Mouse (Mus musculus): ENCODE results near the gene Fam168b.

Gene Fam168b

GRCm38 (mm10) chr1:34851562-34851961 lies 8.7 kb upstream of the Fam168b start:
- peak; percentile 39 for DNase-seq (ENCODE audit: low read depth, low spot score)

GRCm38 (mm10) chr1:34850343-34851136 lies 7.7 kb upstream of the Fam168b start:
- peak; percentile 24 for DNase-seq (ENCODE audit: low read depth, low spot score)

- DNase-seq (ENCODE audit: low read depth, low spot score): peak; percentile 90
Observed at GRCm38 (mm10) chr1:34849745-34850342, 7.0 kb upstream of the Fam168b start, which contains the start of gene Plekhb2. TSS of gene Plekhb2 (plus strand) at chr1:34849976.

GRCm38 (mm10) chr1:34847070-34847469 lies 4.2 kb upstream of the Fam168b start:
- DNase-seq (ENCODE audit: low read depth, low spot score): no peak

- peak; percentile 77 for DNase-seq (ENCODE audit: low read depth, low spot score)
Observed at GRCm38 (mm10) chr1:34842389-34842861, 440 bp downstream of the Fam168b start.

- DNase-seq (ENCODE audit: low read depth, low spot score): no peak
Observed at GRCm38 (mm10) chr1:34841709-34842388, 1.0 kb downstream of the Fam168b start.

- DNase-seq (ENCODE audit: low read depth, low spot score): no peak
Observed at GRCm38 (mm10) chr1:34839241-34839640, 3.6 kb downstream of the Fam168b start.

GRCm38 (mm10) chr1:34837951-34838689 lies 4.7 kb downstream of the Fam168b start:
- DNase-seq (ENCODE audit: low read depth, low spot score): peak; percentile 65

GRCm38 (mm10) chr1:34834904-34835303 lies 8.0 kb downstream of the Fam168b start:
- no peak for DNase-seq (ENCODE audit: low read depth, low spot score)

GRCm38 (mm10) chr1:34831381-34831780 lies 11.5 kb downstream of the Fam168b start:
- DNase-seq (ENCODE audit: low read depth, low spot score): no peak

- DNase-seq (ENCODE audit: low read depth, low spot score): no peak
Observed at GRCm38 (mm10) chr1:34830934-34831333, 11.9 kb downstream of the Fam168b start.

- no peak for DNase-seq (ENCODE audit: low read depth, low spot score)
Observed at GRCm38 (mm10) chr1:34828528-34829294, 14.2 kb downstream of the Fam168b start.

- no peak for DNase-seq (ENCODE audit: low read depth, low spot score)
Observed at GRCm38 (mm10) chr1:34827900-34828299, 15.0 kb downstream of the Fam168b start.

GRCm38 (mm10) chr1:34825909-34826308 lies 17.0 kb downstream of the Fam168b start:
- DNase-seq (ENCODE audit: low read depth, low spot score): no peak

- no peak for DNase-seq (ENCODE audit: low read depth, low spot score)
Observed at GRCm38 (mm10) chr1:34824208-34824607, 18.7 kb downstream of the Fam168b start.

- no peak for DNase-seq (ENCODE audit: low read depth, low spot score)
Observed at GRCm38 (mm10) chr1:34823353-34823752, 19.5 kb downstream of the Fam168b start.

- DNase-seq (ENCODE audit: low read depth, low spot score): no peak
Observed at GRCm38 (mm10) chr1:34822746-34823145, 20.1 kb downstream of the Fam168b start.

GRCm38 (mm10) chr1:34822003-34822402 lies 20.9 kb downstream of the Fam168b start:
- no peak for DNase-seq (ENCODE audit: low read depth, low spot score)

GRCm38 (mm10) chr1:34821411-34821810 lies 21.5 kb downstream of the Fam168b start:
- DNase-seq (ENCODE audit: low read depth, low spot score): no peak

GRCm38 (mm10) chr1:34819225-34819910 lies 23.5 kb downstream of the Fam168b start:
- DNase-seq (ENCODE audit: low read depth, low spot score): no peak
